Mouse (Mus musculus) left cerebral cortex, postnatal 10 days (tissue): ENCODE results near the gene Rest. TPM values are rescaled to one million over a fixed set of nuclear protein-coding genes. Genes with fewer than 3 reads are reported as not detected.
"Not testable (repeated sequence)": the region's sequence is repeated elsewhere in the genome, so short reads cannot be mapped to it uniquely, and the experiment has no call there.

Source experiments
- DNase-seq, 2 experiments: peaks; one replicate each; pipeline ENCODE4 v3.0.0; 2021 to 2022; ENCODE audit warnings: low spot score in 2 of 2, mixed read lengths in 1 of 2; ENCODE audit errors: extremely low spot score in 1 of 2
- intact Hi-C: fragments of 180-260 bp; cut with DNase I; formaldehyde crosslinking; loops from one replicate; pipeline ENCODE4 v1.15.1; 2025
- total RNA-seq, 2 experiments: library from RNA; stranded (reverse); gene quantifications; 2 replicates each; pipeline ENCODE4 v1.2.3; 2021

Gene Rest
- 1 to 10 TPM; 4.2 to 5.0 TPM for total RNA-seq

DNA sequence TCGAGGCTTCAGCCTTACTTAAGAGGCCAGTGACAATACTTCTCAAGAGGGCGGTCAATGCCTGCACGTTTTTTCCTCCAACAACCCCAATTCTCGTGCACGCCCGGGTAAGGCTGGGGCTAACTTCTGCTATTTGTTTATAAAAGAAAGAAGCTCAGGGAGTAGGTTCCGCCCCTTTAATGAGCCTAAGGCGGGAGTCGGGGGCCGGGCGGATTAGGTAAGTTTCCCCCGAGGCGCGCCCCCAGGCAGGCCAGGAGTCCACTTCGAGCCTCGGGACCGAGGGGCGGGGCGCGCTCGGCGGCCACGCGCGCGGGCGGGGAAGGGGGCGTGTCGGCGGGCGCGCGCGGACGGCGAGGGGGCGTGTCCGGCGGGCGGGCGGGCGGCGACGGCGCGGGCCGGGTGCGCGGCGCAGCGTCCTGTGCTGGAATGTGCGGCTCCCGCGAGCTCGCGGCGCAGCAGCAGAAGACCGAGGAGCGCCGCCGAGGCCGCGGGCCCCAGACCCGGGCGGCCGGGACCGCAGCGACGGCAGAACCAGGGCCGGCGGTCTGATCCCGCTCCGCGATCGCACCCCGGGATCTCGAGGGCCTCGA is at the start of gene Rest:
Rest (plus strand) TSS at position 411 of the 590 bp plus-strand sequence.
- peak in 1 of 2 experiments; percentile 83 for DNase-seq
- intact Hi-C loops = no loop called here

GRCm38 (mm10) chr5:77217211-77217610 is 48.1 kb upstream of the Rest start:
- peak; percentile 63 to 66 for DNase-seq
- intact Hi-C loops = loop anchor here (5.0 kb wide), 2 partner anchors 125 to 220 kb away; no protein-coding TSS in a partner anchor

DNA sequence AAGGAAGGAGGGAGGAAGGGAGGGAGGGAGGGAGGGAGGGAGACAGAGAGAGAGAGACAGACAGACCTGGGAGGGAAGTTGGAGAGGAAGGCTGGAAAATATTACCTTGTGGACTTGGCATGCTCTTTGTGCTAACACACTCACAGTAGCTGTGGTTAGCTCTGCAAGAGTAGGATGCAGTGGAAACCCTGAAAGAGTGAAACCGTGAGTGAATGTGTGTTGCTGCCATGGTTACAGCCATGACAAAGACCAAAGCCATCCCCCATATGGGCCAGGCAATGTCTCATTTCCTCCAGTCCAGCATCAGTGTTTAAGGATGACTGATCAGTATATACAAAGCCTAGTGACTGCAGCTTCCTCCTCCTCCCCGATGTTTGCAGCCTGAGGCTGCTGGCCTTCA is 47.6 kb upstream of the Rest start:
- intact Hi-C loops = loop anchor here (5.0 kb wide), 2 partner anchors 125 to 220 kb away; no protein-coding TSS in a partner anchor
- DNase-seq = no peak

GRCm38 (mm10) chr5:77223043-77223975 is 42.0 kb upstream of the Rest start:
- intact Hi-C loops = no loop called here
- DNase-seq = no peak

GRCm38 (mm10) chr5:77228986-77229385 is 36.3 kb upstream of the Rest start:
- intact Hi-C loops = no loop called here
- peak in 1 of 2 experiments; percentile 21 for DNase-seq

- DNase-seq, intact Hi-C loops: not testable (repeated sequence)
These were observed 33.4 kb upstream of the Rest start for GRCm38 (mm10) chr5:77231863-77232262.

GRCm38 (mm10) chr5:77234921-77235320 is 30.4 kb upstream of the Rest start:
- no peak for DNase-seq
- intact Hi-C loops = no loop called here

GRCm38 (mm10) chr5:77237104-77237503 is 28.2 kb upstream of the Rest start:
- DNase-seq = no peak

GRCm38 (mm10) chr5:77244331-77244987 is 20.8 kb upstream of the Rest start:
- peak in 1 of 2 experiments; percentile 51 for DNase-seq
- intact Hi-C loops = no loop called here

More at GRCm38 (mm10) chr5:77237104-77237503, 28.2 kb upstream of the Rest start:
- intact Hi-C loops = no loop called here

GRCm38 (mm10) chr5:77245463-77245786 is 19.9 kb upstream of the Rest start:
- DNase-seq = no peak
- intact Hi-C loops = no loop called here

DNA sequence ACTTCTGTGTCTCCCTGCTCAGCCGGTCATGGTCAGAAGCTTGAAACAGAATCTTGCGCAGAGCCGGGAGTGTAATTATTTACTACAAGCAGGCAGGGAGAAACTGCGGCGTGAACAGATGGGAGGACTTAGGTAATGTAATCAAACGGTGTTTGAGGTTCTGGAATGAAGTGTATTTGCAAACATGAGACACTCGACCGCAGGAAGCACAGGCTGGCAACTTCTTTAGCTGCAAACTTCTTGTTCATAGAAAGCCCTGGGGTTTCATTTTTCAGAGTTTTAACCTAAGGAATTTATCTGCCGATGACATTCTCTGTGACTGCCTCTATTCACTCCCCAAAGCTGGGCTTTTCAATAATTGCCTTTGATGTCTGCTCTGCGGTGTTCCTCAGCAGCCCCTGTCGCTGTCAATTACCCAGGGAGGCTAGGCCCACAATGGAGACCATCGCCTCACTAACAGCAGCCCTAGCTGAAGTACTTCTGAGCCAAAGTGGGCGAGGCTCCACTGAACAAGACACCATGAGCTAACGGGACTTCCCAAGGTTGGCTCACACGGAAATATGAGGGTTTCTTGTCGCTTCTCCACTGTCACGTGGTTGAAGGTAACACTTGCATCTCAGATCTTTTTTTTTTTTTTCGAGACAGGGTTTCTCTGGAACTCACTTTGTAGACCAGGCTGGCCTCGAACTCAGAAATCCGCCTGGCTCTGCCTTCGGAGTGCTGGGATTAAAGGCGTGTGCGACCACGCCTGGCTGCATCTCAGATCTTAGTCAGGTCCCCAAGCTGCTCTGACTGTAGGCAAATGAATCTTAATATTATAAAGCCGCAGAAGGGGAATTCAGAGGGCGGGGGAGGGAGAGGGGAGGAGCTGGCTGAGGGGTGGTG is 19.3 kb upstream of the Rest start:
- DNase-seq = no peak
- intact Hi-C loops = no loop called here

- DNase-seq = no peak
- intact Hi-C loops = no loop called here
These were observed 15.2 kb upstream of the Rest start for GRCm38 (mm10) chr5:77250083-77250482.

DNA sequence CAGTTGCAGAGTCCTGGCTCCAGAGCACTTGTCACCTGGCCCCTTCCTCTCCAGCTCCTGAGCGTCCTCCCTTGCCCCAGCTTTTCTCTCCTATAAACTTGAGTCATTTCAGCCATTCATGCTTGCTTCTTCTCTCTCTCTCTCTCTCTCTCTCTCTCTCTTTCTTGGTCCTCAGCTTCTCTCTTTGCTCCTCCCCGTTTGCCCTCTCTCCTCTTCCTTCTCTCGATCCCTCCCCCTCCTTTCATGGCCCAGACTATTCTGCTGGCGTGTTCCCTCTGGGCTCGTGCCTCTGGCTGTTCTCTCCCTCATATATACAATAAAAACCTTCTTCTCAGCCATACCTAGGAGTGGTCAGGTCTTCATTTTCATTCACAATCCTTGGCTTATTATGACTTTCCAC is 13.6 kb upstream of the Rest start:
- intact Hi-C loops = no loop called here
- DNase-seq = no peak

DNA sequence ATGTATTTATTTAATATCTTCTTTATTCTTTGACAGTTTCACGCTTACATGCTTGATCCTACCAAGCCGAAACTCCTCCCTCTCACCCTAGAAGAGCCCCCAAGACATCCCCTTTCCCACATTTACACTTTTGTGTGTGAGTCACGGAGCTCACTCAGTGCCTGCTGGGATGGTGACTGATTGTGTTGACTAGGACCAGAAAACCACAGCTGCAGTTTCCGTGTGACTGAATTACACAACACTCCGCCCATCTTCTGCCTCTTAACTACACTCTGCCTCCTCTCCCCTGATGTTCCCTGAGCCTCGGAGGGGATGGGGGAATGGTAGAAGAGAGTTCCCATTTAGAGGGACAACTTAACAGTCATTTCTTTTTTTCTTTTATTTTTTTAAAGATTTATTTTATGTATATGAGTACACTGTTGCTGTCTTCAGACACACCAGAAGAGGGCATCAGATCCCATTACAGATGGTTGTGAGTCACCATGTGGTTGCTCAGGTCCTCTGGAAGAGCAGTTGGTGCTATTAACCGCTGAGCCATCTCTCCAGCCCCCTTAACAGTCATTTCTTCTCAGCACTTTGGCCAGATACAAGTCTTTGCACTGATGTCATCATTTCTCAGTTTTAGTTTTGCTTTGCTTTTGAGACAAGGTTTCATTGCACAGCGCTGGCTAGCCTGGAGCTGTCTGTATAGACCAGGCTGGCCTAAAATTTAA is 13.0 kb upstream of the Rest start:
- intact Hi-C loops = no loop called here
- no peak for DNase-seq

- intact Hi-C loops = no loop called here
These were observed 12.1 kb upstream of the Rest start for GRCm38 (mm10) chr5:77253154-77253553.

DNA sequence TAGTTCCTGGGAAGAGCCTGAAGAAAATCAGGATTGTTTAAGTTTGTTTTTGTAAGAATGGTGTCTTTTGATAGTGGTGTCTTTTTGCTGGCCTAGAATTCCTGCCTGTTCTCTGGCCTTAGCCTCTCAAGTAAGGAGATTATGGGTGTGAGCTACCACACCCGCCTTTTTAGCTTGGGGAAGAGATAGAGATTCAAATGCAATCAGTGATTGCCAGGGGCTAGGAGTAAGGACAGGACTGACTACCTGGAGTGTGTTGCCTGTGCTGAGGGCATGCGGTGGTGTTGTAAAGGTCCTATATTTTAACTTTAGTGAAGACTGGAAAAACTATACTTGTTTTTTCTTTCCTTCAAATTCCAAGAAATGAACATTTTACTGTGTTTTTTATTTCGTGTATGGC is 10.9 kb upstream of the Rest start:
- no peak for DNase-seq
- intact Hi-C loops = no loop called here

More at GRCm38 (mm10) chr5:77253154-77253553, 12.1 kb upstream of the Rest start:
- no peak for DNase-seq

DNA sequence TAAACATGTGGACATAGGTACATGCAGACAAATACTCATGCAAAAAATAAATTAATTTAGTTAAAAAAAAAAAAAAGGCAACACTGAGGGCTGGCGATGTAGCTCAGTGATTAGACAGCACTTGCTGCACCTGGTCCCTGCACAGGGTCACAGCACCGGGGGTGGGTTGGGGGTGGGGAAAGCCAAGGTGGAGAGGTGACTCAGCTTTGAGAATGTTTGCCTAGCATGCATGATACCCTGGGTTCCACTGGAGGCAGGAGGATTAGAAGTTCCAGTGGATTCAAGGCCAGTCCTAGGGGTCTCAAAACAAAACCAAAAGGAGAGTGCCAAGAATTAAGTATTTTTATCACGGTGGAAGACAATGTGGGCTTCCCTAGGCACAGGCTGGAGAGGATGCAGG is 7.7 kb upstream of the Rest start:
- intact Hi-C loops = no loop called here
- no peak for DNase-seq

- intact Hi-C loops = no loop called here
- no peak for DNase-seq
These were observed 6.0 kb upstream of the Rest start for GRCm38 (mm10) chr5:77259315-77259714.
